Mouse (Mus musculus) stomach, embryonic 14.5 days (tissue): ENCODE data around the gene Slco2a1. TPM values are rescaled to one million over a fixed set of nuclear protein-coding genes. Genes with fewer than 3 reads are reported as not detected.

Experiments used
- ATAC-seq: fragments of 200-750 bp; cut with Nextera tagmentation; 2 replicates; pipeline ENCODE4 v1.8.0; 2017; ENCODE audit warnings: low read depth, moderate TSS enrichment; ENCODE audit not compliant: insufficient number of reproducible peaks, insufficient read depth, low FRiP score
- H3K27ac ChIP-seq: fragments of 300-500 bp; sonication (generic); 2 replicates; pipeline ENCODE4 v1.5.1; 2014; ENCODE audit warnings: mild to moderate bottlenecking, low read length, moderate library complexity, mixed read lengths
- H3K27me3 ChIP-seq: fragments of 300-500 bp; sonication (generic); 2 replicates; pipeline ENCODE4 v1.6.1; 2014; ENCODE audit warnings: low read length, control low read depth, mixed read lengths; ENCODE audit not compliant: control insufficient read depth, insufficient read depth
- H3K36me3 ChIP-seq: fragments of 300-500 bp; sonication (generic); 2 replicates; pipeline ENCODE4 v1.6.1; 2014; ENCODE audit warnings: mild to moderate bottlenecking, control low read depth, low read length, moderate library complexity, mixed read lengths; ENCODE audit not compliant: control insufficient read depth, insufficient read depth
- H3K4me1 ChIP-seq: fragments of 300-500 bp; sonication (generic); 2 replicates; pipeline ENCODE4 v1.6.1; 2014; ENCODE audit warnings: low read length, control low read depth, mixed read lengths; ENCODE audit not compliant: control insufficient read depth, insufficient read depth
- H3K4me2 ChIP-seq: fragments of 300-500 bp; sonication (generic); replicated peaks from 2 replicates; pipeline ENCODE4 v1.6.1; 2014; ENCODE audit warnings: low read depth, low read length, control low read depth
- H3K4me3 ChIP-seq: fragments of 300-500 bp; sonication (generic); 2 replicates; pipeline ENCODE4 v1.5.1; 2014; ENCODE audit warnings: low read depth, low read length, control low read depth
- H3K9ac ChIP-seq: fragments of 300-500 bp; sonication (generic); replicated peaks from 2 replicates; pipeline ENCODE4 v1.6.1; 2014; ENCODE audit warnings: low read depth, mild to moderate bottlenecking, control low read depth, low read length, moderate library complexity, mixed read lengths
- H3K9me3 ChIP-seq: fragments of 300-500 bp; sonication (generic); 2 replicates; pipeline ENCODE4 v1.6.1; 2016; ENCODE audit warnings: low read depth, low read length, control low read depth; ENCODE audit not compliant: control insufficient read depth
- WGBS: fragments of 180-500 bp; shearing (Covaris S2); extraction: QIAGEN DNeasy Blood & Tissue Kit; methylation state at CpG from one replicate; pipeline ENCODE4 v1.1.7; 2014; 5-methylcytosine and 5-hydroxymethylcytosine counted together
- polyA plus RNA-seq: library from polyadenylated mRNA; unstranded; fragments of >200 nt; fragmentation: Nextera tagmentation; extraction: Ambion mirVana; gene quantifications from 2 replicates; pipeline ENCODE4 v1.2.1, GENCODE M21; 2014

Gene Slco2a1
- polyA plus RNA-seq, 1 experiment from 2014 or later, result 9.1 TPM

DNA sequence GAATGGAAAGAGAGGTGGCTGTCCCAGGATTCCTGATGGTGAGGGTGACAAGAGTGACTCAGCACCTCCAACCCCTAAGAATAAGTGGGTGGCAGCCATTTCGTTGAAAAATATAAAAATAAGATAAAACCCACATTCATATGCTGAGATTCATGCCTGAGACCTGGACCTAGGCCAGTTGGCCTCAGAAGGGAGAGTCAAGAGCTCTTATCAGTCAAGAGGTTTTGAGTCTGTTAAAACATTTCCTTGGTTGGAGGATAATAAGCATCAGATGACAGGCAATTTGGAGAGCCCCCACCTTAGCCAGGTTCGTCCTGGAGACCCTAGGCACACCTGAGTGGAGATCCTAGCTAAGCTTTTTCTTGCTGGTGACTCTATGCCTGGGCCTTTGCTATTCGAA lies 21.6 kb downstream of the Slco2a1 start:
- WGBS, result 69% methylated on average over 3 of the region's 3 CpGs
- H3K9ac ChIP-seq, result no peak overlapping the region
- ATAC-seq, result no peak
- H3K27ac ChIP-seq, result no peak overlapping the region
- H3K9me3 ChIP-seq, result no peaks in the 10 kb centered on the region
- no peak overlapping the region for H3K4me3 ChIP-seq
- peaks cover 6% of the 10 kb centered on the region; the same call in 1 of the 2 replicates for H3K4me1 ChIP-seq
- H3K4me2 ChIP-seq, result no peak overlapping the region
- H3K27me3 ChIP-seq, result no peaks in the 10 kb centered on the region
- no peaks in the 10 kb centered on the region for H3K36me3 ChIP-seq

DNA sequence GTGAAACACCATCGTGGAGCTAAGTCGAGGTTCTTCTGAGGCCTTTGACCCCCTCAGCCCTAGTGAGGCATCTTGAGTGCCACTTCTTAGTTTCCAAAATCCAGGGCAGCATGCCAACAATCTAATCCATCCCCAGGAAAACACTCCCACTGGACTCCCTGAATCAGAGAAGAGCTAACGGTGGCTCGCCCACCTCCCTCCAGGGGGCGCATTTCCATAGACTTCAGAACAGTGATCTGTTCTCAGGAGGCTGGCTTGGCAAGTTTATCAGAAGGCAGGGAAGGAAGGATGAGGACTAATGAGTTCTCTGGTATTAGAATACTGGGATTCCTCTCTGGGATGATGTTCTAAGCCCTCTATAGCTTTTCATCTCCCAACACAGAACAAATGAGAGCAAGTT lies 24.9 kb downstream of the Slco2a1 start:
- no peaks in the 10 kb centered on the region for H3K27me3 ChIP-seq
- H3K9ac ChIP-seq, result no peak overlapping the region
- no peak overlapping the region for H3K4me3 ChIP-seq
- no peak for ATAC-seq
- 6% methylated on average over 5 of the region's 5 CpGs for WGBS
- H3K27ac ChIP-seq, result no peak overlapping the region
- no peak overlapping the region for H3K4me2 ChIP-seq
- H3K9me3 ChIP-seq, result no peaks in the 10 kb centered on the region
- no peaks in the 10 kb centered on the region for H3K36me3 ChIP-seq
- H3K4me1 ChIP-seq, result no peaks in the 10 kb centered on the region

DNA sequence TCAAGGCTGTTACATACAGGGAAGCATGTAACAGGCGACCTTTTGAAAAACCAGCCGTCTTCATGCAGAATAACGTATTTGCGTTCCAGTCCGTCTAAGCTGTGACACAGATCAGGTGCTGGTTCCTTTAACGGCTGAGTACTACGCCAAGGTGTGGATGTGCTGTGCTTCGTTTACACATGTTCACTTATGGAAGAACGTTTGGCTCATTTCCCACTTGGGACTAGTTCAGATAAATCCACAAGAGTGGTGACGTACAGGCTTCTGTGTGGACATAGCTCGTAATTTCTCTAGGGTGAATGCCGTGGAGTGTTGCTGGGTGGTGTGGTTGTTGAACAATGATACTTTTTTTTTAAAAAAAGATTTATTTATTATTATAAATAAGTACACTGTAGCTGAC lies 26.2 kb downstream of the Slco2a1 start:
- no peaks in the 10 kb centered on the region for H3K9me3 ChIP-seq
- H3K9ac ChIP-seq, result no peak overlapping the region
- no peak overlapping the region for H3K4me2 ChIP-seq
- H3K27me3 ChIP-seq, result no peaks in the 10 kb centered on the region
- H3K36me3 ChIP-seq, result no peaks in the 10 kb centered on the region
- WGBS, result 77% methylated on average over 12 of the region's 12 CpGs
- ATAC-seq, result no peak
- H3K4me3 ChIP-seq, result no peak overlapping the region
- H3K4me1 ChIP-seq, result no peaks in the 10 kb centered on the region
- no peak overlapping the region for H3K27ac ChIP-seq

DNA sequence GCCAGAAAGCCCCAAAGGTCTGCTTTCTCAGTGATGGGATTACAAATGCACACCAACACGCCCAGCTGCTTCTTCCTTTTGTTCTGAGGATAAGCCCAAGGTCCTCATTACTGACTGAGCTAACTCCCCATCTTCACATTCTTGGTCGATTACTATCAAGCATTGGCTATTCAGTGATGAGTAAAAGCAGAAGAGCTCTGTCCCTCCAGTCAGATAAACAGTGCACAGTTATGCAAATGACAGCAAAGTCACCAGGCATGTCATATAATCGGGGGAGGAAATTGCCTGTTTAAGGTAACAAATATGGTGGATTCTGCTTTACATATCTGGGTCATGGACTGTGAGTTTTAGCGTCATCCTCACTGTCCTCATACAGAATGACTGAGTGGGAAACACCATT lies 35.6 kb downstream of the Slco2a1 start:
- Histone ChIP-seq H3K4me1 (no peaks in the 10 kb centered on the region), H3K27me3 (no peaks in the 10 kb centered on the region), H3K9ac (no peak overlapping the region), H3K27ac (no peak overlapping the region), H3K4me2 (no peak overlapping the region), H3K4me3 (no peak overlapping the region), H3K9me3 (no peaks in the 10 kb centered on the region), H3K36me3 (no peaks in the 10 kb centered on the region)
- ATAC-seq, result no peak
- 72% methylated on average over 4 of the region's 4 CpGs for WGBS

DNA sequence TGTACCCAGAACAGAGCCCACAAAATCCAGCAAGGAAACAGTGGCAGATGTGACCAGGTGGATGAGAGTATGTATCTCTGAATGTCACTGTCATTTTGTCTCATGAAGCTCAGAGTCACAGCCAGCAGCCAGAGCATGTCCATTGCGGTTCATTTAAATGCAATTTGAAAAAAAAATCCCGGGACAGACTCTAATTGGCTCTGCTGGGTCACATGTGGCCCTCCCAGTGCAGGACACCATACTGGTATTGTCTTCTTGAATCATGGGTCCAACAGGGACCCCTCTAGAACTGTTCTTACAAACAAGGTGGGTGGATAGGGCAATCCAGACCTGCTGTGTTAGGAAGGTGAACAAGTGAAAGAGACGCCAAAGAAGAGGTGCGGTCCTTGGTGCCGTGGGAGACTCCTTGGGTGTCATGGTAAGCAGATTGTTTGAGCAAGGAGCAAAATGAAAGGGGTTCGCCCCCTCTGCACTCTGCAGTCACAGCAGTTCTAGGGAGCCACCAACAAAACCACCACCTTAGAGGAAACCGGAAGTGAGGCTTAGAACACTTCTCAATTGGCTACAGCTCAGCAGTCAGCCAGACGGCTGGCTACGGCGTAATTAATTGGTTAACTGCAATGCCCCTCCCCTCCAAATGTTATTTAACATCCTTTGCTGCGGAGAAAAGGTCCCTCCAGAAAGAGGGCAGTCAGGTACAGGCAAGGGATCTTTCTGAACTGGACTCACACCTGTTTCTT lies 38.8 kb downstream of the Slco2a1 start:
- no peaks in the 10 kb centered on the region for H3K27me3 ChIP-seq
- H3K9me3 ChIP-seq, result no peaks in the 10 kb centered on the region
- WGBS, result 73% methylated on average over 11 of the region's 11 CpGs
- no peak overlapping the region for H3K27ac ChIP-seq
- no peaks in the 10 kb centered on the region for H3K36me3 ChIP-seq
- no peaks in the 10 kb centered on the region for H3K4me1 ChIP-seq
- H3K4me3 ChIP-seq, result no peak overlapping the region
- no peak overlapping the region for H3K4me2 ChIP-seq
- ATAC-seq, result no peak
- H3K9ac ChIP-seq, result no peak overlapping the region

DNA sequence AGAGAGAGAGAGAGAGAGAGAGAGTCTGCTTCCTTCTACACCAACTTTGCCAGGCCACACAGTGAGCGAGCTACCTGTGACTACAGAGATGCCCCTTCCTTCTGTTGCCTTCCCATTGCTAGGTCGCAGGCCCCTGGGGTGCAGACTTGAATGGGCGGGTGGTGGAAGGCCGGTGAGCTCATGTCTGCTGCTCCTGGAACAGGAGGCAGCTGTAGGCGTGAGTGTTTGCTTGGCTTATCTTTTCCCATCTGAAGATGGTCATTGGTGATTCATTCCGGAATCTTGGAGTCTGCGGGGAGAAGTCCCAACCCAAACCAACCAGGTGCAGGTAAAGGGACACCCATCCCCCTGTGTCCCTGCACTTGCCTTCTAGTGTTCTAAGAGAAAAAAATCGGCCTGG lies 40.5 kb downstream of the Slco2a1 start:
- Histone ChIP-seq H3K4me1 (no peaks in the 10 kb centered on the region), H3K9ac (no peak overlapping the region), H3K4me2 (no peak overlapping the region), H3K36me3 (no peaks in the 10 kb centered on the region), H3K4me3 (no peak overlapping the region), H3K27ac (no peak overlapping the region), H3K27me3 (no peaks in the 10 kb centered on the region), H3K9me3 (no peaks in the 10 kb centered on the region)
- WGBS, result 50% methylated on average over 8 of the region's 8 CpGs
- ATAC-seq, result no peak

DNA sequence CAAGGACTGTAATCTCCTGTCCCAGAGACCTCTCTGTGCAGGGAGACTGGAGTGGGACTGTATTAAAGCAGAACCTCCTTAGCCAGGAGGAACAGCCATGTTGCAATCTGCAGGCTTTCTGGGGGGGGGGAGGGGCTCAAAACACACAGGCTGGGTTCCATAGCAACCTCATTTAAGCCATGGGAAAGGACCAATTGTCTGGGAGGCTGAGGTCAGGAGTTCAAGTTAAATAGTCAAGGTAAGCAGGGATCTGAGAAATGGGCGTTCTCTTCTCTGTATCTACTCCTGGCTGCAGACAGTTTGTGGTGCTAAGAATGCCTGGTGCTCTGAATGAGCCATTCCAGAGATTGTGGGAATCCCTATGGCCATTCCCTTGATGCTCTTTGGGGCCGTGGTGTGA lies 41.5 kb downstream of the Slco2a1 start:
- H3K27me3 ChIP-seq, result no peaks in the 10 kb centered on the region
- no peak overlapping the region for H3K27ac ChIP-seq
- 89% methylated on average over 2 of the region's 2 CpGs for WGBS
- no peaks in the 10 kb centered on the region for H3K36me3 ChIP-seq
- H3K4me2 ChIP-seq, result no peak overlapping the region
- no peak overlapping the region for H3K4me3 ChIP-seq
- ATAC-seq, result no peak
- no peaks in the 10 kb centered on the region for H3K9me3 ChIP-seq
- no peaks in the 10 kb centered on the region for H3K4me1 ChIP-seq
- no peak overlapping the region for H3K9ac ChIP-seq

DNA sequence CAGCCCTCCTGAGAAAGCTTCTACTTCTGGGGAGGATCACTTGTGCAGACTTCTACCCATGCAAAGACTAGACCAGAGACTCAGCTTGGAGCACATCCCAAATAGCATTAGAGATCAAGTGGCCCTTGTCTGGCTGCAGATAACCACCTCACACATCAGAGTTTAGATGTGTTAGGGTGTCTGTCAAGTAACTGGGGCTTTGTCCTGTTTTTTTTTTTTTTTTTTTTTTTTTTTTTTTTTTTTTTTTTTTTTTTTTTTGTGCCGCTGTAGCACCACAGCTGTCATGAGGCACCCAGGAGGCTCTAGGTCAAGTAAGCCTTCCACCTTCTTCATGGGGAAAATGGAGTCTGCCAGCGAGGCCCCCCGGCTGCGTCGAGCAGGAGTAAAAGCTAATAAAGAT lies 42.7 kb downstream of the Slco2a1 start:
- Histone ChIP-seq H3K27ac (no peak overlapping the region), H3K27me3 (no peaks in the 10 kb centered on the region), H3K9ac (no peak overlapping the region), H3K4me1 (no peaks in the 10 kb centered on the region), H3K9me3 (no peaks in the 10 kb centered on the region), H3K4me2 (no peak overlapping the region), H3K4me3 (no peak overlapping the region), H3K36me3 (no peaks in the 10 kb centered on the region)
- no peak for ATAC-seq
- WGBS, result 64% methylated on average over 5 of the region's 5 CpGs

DNA sequence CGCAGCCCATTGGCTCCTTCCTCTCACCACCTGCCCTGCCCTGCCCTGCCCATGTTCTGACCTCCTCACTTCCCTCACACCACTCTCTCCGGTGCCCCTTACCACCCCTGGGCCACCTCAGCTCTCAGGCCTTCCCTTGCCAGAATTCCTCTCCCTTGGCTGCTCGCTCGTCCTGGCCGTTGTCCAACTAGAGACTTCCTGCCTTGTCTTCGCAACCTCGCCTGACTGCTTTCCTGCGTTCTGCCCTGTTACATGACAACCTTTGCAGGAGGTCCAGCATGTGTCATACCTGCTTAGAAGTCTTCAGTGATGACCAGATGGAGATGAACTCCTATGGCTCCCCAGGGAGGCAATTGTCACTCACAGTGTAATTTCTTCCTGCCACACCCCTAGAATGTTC lies 43.7 kb downstream of the Slco2a1 start:
- Histone ChIP-seq H3K36me3 (no peaks in the 10 kb centered on the region), H3K9me3 (no peaks in the 10 kb centered on the region), H3K27ac (no peak overlapping the region), H3K4me2 (no peak overlapping the region), H3K27me3 (no peaks in the 10 kb centered on the region), H3K4me3 (no peak overlapping the region), H3K4me1 (no peaks in the 10 kb centered on the region), H3K9ac (no peak overlapping the region)
- 65% methylated on average over 8 of the region's 8 CpGs for WGBS
- ATAC-seq, result no peak
